Mouse (Mus musculus): ENCODE results near the gene Pdcd4. TPM values are rescaled to one million over a fixed set of nuclear protein-coding genes. Genes with fewer than 3 reads are reported as not detected.
A peak's percentile ranks its signal among the peaks of the same experiment; 100 is the strongest.

Gene Pdcd4
- polyA plus RNA-seq, 1 experiment = 78.8 TPM

- H3K27me3 ChIP-seq (ENCODE audit: control insufficient read depth, insufficient read depth, low read length, poor library complexity, severe bottlenecking) = no peaks in the 10 kb centered on the region
- no peaks in the 10 kb centered on the region for H3K36me3 ChIP-seq (ENCODE audit: control insufficient read depth, insufficient read depth, low read length, poor library complexity, severe bottlenecking)
- H3K27ac ChIP-seq (ENCODE audit: insufficient read depth, low read length) = no peak overlapping the region
- no peak overlapping the region for H3K9ac ChIP-seq (ENCODE audit: low read depth, poor library complexity, severe bottlenecking)
- no peaks in the 10 kb centered on the region for H3K4me1 ChIP-seq (ENCODE audit: control insufficient read depth, insufficient read depth, low read length)
- H3K4me3 ChIP-seq (ENCODE audit: low read depth, low read length) = no peak overlapping the region
- TF ChIP-seq EP300 (IDR thresholded peaks at IDR 0.05; ENCODE audit: insufficient read depth, low read depth, low read length) = no peak
- TF ChIP-seq CTCF (IDR thresholded peaks at IDR 0.05; ENCODE audit: low read depth, low read length) = no peak
- no peak for TF ChIP-seq POLR2A (IDR thresholded peaks at IDR 0.05; ENCODE audit: insufficient read depth, low read length)
- no peaks in the 10 kb centered on the region for H3K9me3 ChIP-seq (replicated peaks; ENCODE audit: control insufficient read depth, insufficient read depth, low read length, poor library complexity, severe bottlenecking)
Measured at GRCm38 (mm10) chr19:53899941-53900610, 8.0 kb downstream of the Pdcd4 start.

GRCm38 (mm10) chr19:53901931-53902738 lies 10.1 kb downstream of the Pdcd4 start:
- no peak for TF ChIP-seq POLR2A (IDR thresholded peaks at IDR 0.05; ENCODE audit: insufficient read depth, low read length)
- no peak for TF ChIP-seq CTCF (IDR thresholded peaks at IDR 0.05; ENCODE audit: low read depth, low read length)
- TF ChIP-seq EP300 (IDR thresholded peaks at IDR 0.05; ENCODE audit: insufficient read depth, low read depth, low read length) = no peak
- no peak overlapping the region for H3K27ac ChIP-seq (ENCODE audit: insufficient read depth, low read length)

DNA sequence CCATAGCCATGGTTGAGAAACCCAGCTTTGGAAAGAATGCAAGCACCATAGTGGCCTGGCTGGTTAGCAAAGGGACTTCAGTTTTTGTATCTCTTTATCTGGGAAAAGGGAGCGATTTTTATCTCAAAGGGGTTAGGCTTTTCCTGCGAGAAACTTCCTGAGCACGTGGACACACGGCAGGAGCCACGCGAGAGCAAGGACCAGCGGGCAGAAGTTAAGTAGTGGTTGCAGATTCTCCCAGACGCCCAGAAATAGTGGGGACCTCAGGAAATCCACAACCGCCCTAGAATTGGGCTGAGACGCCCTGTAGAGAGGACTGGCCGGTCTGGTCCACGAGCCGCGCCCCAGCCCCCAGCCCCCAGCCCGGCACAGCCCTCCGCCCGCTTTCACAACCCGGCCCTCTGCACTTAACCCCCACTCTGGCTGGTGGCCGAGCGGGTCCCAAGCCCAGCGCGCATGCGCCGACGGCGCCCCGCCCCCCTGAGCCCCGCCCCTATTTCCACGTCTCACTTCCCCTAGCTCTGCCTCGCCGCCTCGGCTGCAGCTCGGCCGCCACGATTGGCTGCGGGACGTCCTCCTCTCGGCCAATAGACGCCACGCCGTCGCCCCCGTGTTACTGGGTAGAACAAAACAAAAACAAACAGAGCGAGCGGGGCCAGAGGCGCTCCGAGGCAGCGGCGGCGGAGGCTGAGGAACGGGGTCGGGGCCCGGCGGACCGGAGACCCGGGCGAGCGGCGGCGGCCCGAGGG lies 10.9 kb downstream of the Pdcd4 start:
- no peak for TF ChIP-seq EP300 (IDR thresholded peaks at IDR 0.05; ENCODE audit: insufficient read depth, low read depth, low read length)
- TF ChIP-seq CTCF (IDR thresholded peaks at IDR 0.05; ENCODE audit: low read depth, low read length) = no peak
- no peak for TF ChIP-seq POLR2A (IDR thresholded peaks at IDR 0.05; ENCODE audit: insufficient read depth, low read length)
- H3K4me3 ChIP-seq (ENCODE audit: low read depth, low read length) = peak overlapping the region; percentile 89
- H3K9ac ChIP-seq (ENCODE audit: low read depth, poor library complexity, severe bottlenecking) = peak overlapping the region; percentile 83
- H3K4me1 ChIP-seq (ENCODE audit: control insufficient read depth, insufficient read depth, low read length) = no peaks in the 10 kb centered on the region
- H3K9me3 ChIP-seq (replicated peaks; ENCODE audit: control insufficient read depth, insufficient read depth, low read length, poor library complexity, severe bottlenecking) = no peaks in the 10 kb centered on the region
- no peaks in the 10 kb centered on the region for H3K36me3 ChIP-seq (ENCODE audit: control insufficient read depth, insufficient read depth, low read length, poor library complexity, severe bottlenecking)
- no peak overlapping the region for H3K27ac ChIP-seq (ENCODE audit: insufficient read depth, low read length)
- H3K27me3 ChIP-seq (ENCODE audit: control insufficient read depth, insufficient read depth, low read length, poor library complexity, severe bottlenecking) = no peaks in the 10 kb centered on the region

More at GRCm38 (mm10) chr19:53901931-53902738, 10.1 kb downstream of the Pdcd4 start:
- no peaks in the 10 kb centered on the region for H3K4me1 ChIP-seq (ENCODE audit: control insufficient read depth, insufficient read depth, low read length)
- H3K36me3 ChIP-seq (ENCODE audit: control insufficient read depth, insufficient read depth, low read length, poor library complexity, severe bottlenecking) = no peaks in the 10 kb centered on the region
- H3K9me3 ChIP-seq (replicated peaks; ENCODE audit: control insufficient read depth, insufficient read depth, low read length, poor library complexity, severe bottlenecking) = no peaks in the 10 kb centered on the region
- peak overlapping the region; percentile 83 for H3K9ac ChIP-seq (ENCODE audit: low read depth, poor library complexity, severe bottlenecking)
- no peaks in the 10 kb centered on the region for H3K27me3 ChIP-seq (ENCODE audit: control insufficient read depth, insufficient read depth, low read length, poor library complexity, severe bottlenecking)
- H3K4me3 ChIP-seq (ENCODE audit: low read depth, low read length) = no peak overlapping the region

GRCm38 (mm10) chr19:53903507-53904321 lies 11.7 kb downstream of the Pdcd4 start:
- no peaks in the 10 kb centered on the region for H3K27me3 ChIP-seq (ENCODE audit: control insufficient read depth, insufficient read depth, low read length, poor library complexity, severe bottlenecking)
- H3K36me3 ChIP-seq (ENCODE audit: control insufficient read depth, insufficient read depth, low read length, poor library complexity, severe bottlenecking) = no peaks in the 10 kb centered on the region
- H3K4me1 ChIP-seq (ENCODE audit: control insufficient read depth, insufficient read depth, low read length) = no peaks in the 10 kb centered on the region
- H3K4me3 ChIP-seq (ENCODE audit: low read depth, low read length) = peak overlapping the region; percentile 89
- no peak overlapping the region for H3K27ac ChIP-seq (ENCODE audit: insufficient read depth, low read length)
- peak overlapping the region; percentile 83 for H3K9ac ChIP-seq (ENCODE audit: low read depth, poor library complexity, severe bottlenecking)
- no peak for TF ChIP-seq EP300 (IDR thresholded peaks at IDR 0.05; ENCODE audit: insufficient read depth, low read depth, low read length)
- no peak for TF ChIP-seq POLR2A (IDR thresholded peaks at IDR 0.05; ENCODE audit: insufficient read depth, low read length)
- peak; percentile 24 for TF ChIP-seq CTCF (IDR thresholded peaks at IDR 0.05; ENCODE audit: low read depth, low read length)
- no peaks in the 10 kb centered on the region for H3K9me3 ChIP-seq (replicated peaks; ENCODE audit: control insufficient read depth, insufficient read depth, low read length, poor library complexity, severe bottlenecking)

- no peaks in the 10 kb centered on the region for H3K9me3 ChIP-seq (replicated peaks; ENCODE audit: control insufficient read depth, insufficient read depth, low read length, poor library complexity, severe bottlenecking)
- no peaks in the 10 kb centered on the region for H3K36me3 ChIP-seq (ENCODE audit: control insufficient read depth, insufficient read depth, low read length, poor library complexity, severe bottlenecking)
- no peaks in the 10 kb centered on the region for H3K4me1 ChIP-seq (ENCODE audit: control insufficient read depth, insufficient read depth, low read length)
- no peak overlapping the region for H3K4me3 ChIP-seq (ENCODE audit: low read depth, low read length)
- no peak overlapping the region for H3K9ac ChIP-seq (ENCODE audit: low read depth, poor library complexity, severe bottlenecking)
- no peak for TF ChIP-seq CTCF (IDR thresholded peaks at IDR 0.05; ENCODE audit: low read depth, low read length)
- TF ChIP-seq EP300 (IDR thresholded peaks at IDR 0.05; ENCODE audit: insufficient read depth, low read depth, low read length) = no peak
- TF ChIP-seq POLR2A (IDR thresholded peaks at IDR 0.05; ENCODE audit: insufficient read depth, low read length) = no peak
- H3K27me3 ChIP-seq (ENCODE audit: control insufficient read depth, insufficient read depth, low read length, poor library complexity, severe bottlenecking) = no peaks in the 10 kb centered on the region
- H3K27ac ChIP-seq (ENCODE audit: insufficient read depth, low read length) = no peak overlapping the region
Measured at GRCm38 (mm10) chr19:53904833-53905480, 12.9 kb downstream of the Pdcd4 start.

Measured in ES-Bruce4 (cell line).